Mouse (Mus musculus) embryo, embryonic 11 days (tissue): ENCODE data around the gene Cdcp2.

ENCODE experiments used
- DNase-seq: peaks from one replicate; pipeline ENCODE4 v3.0.0-alpha.2; 2015

Cdcp2 gene

GRCm38 (mm10) chr4:107096841-107097373 is at the start of gene Cdcp2:
TSS of gene Cdcp2 (plus strand) at chr4:107096891.
- DNase-seq, result peak; percentile 39

DNA sequence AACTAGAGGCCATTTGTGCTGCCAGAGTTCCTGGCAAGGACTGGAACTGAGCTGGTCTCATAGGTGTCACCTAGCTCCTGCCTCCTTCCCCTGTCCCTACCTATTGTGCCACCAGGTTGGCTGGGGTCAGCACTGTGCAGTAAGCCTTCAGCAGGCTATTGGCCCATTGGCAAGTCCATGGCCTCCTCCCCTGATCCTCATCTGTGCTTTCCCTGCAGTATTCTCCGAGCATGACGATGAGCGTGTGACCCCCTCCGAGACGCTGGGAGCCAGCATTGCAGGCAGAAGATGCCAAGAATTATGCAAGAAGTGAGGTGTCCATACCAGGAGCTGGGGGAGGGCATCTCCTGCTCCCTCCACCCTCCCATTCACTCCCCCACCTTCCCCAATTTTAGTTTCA is 48.9 kb upstream of the Cdcp2 start:
- no peak for DNase-seq

DNA sequence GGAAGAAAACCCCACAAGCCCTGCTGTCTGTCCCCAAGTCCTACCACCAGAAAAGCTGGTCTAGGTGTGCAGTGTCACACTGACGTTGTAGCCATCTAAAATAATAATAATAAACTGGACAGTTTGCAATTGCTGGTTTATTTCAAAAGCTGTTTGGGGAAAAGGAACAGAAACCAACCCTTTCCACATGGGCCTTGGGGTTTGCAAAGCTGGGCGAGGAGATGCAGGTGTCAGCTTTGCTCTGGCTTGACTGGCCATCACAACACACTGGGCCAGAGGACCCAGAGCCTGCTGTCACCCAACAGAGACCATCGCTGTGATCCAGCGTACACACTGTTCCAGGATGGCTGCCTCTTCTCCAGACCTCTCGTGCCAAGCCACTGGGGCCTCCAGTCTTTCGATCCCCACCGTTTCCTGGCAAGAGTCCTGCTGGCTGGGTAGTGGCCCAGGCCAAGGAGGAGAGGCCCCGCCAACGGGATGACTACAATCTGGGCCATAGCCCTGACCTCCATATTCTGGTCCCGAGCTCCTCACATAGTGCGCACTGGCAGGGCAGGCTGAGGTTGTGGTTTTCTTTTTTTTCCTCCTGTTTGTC is 48.0 kb upstream of the Cdcp2 start:
- DNase-seq, result no peak

DNA sequence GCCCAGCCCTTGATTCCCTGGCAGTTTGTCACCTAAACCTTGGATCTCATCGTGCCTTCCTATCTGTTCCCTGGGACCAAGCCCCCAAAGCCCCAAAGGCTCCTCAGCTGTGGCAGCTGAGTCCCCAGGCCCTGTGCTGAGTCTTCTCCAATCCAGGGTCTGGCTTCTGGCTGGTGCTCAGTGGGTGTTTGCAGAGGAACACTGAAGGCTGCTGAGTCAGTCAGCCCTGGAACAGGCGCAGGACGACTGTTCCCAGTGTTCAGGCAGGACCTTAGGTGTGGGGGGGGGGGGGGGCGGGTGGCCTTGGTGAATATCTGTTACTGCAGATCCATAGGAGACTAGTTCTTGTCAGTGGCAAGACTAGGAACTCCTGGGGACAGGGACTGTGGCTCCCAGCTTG is 44.8 kb upstream of the Cdcp2 start:
- no peak for DNase-seq

DNA sequence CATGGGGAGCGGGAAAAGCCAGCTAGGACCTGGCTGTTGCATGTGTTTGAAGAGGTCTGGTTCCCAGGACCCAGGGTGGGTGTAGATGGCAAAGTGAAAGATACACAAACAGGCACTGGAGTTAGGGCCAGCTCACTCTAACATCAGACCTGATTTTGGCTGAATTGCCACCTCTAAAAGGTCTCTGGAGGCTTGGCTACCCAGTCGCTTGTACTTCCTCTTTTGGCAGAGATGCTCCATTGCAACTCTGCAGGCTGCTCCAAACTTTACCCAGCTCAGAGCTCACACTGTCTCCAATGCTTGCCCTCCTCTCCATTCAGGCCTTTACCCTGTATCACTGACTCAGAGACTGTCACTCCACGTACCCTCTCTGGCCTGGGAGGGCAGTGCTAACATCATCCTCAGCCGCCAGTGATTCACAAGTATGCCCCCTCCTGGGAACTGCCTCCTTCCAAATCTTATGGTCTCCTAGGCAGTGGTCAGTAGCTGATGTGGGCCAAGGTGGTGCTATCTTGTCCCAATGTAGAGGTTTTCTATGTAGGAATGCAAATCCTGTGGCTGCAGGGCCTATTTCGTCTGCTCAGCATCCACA is 43.6 kb upstream of the Cdcp2 start:
- DNase-seq, result no peak

- DNase-seq, result no peak
Observed at GRCm38 (mm10) chr4:107056088-107056487, 40.6 kb upstream of the Cdcp2 start.

GRCm38 (mm10) chr4:107058346-107058745 is 38.3 kb upstream of the Cdcp2 start:
- no peak for DNase-seq

DNA sequence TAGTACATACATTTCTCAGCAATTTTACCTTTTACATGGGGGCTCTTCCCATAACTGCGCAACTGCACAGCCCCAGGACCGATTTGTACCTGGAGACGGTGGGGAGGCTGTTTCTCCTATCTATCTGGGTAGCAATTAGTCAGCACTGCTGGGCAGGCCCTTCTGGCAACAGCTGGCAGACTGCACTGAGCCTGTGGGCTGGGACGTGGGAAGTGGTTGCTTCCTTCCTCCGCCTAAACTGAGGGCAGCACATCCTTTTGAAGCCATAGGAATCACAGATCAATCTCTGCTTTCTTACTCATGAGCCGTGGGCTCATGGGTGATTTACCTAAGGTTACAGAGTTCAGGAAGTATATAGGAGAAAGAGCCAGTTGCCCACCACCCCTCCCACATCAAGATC is 37.9 kb upstream of the Cdcp2 start:
- DNase-seq, result no peak

DNA sequence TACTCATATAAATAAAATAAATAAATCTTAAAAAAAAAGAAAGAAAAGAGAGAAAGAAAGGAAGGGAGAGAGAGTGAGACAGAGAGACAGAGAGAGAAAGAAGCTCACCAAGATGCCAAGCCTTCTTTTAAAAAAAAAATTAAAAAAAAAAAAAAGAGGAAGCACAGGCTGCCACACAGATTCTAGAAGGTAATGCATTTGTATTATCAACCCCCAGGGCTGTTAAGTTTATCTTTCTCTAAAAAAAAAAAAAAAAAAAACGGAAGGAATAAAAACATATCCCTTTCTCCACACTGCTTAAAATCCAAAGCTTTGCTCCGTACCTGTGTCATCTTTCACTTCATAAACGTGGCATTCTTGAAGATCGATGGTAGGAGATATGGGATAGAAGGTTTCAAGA is 35.1 kb upstream of the Cdcp2 start:
- no peak for DNase-seq

GRCm38 (mm10) chr4:107063214-107063613 is 33.5 kb upstream of the Cdcp2 start:
- no peak for DNase-seq

- no peak for DNase-seq
Observed at GRCm38 (mm10) chr4:107064394-107065098, 32.1 kb upstream of the Cdcp2 start.

DNA sequence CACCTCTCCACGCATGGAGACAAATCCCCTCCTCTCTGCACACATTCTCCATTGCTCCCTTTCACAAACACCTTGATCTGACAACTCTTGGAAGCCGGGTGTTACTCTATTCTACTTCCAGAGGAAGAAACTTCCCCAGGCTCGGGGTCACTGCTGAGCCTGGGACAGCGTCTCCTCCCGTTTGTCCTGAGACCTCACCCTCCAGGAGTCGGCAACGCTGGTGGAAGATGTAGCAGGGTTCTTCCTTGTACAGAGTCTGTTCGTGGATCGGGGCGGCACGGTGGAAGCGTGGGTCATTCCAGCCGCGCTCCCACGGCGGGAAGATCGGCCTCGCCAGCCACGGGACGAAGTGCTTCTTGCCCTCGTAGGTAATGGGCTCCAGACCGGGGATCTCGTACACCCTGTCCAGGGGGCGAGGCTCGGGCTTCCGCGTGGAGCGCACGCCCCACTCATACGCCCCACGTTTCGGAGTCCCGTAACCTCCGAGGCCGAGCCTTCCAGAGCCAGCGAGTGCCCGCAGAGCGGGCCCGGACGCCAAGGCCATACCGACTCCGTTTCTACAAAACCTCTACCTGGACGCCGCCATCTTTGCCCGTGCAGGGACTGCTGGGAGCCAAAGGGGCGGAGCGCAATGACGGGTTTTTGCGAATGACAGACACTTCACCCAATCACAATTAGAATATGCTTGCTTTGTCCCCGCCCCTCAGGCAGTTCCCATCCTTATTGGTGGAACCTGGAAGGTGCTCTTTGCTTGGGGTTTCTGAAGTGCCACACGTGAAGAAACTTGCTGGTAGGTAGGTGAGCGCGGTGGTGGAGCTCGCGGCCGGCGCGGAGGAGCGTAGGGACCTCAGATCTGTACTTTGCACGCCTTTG is 30.2 kb upstream of the Cdcp2 start, which contains the start of the genes Mrpl37 and Cyb5rl:
Mrpl37 (minus strand) TSS at position 617 of the 873 bp plus-strand sequence.
Cyb5rl (plus strand) TSS at position 737 of the 873 bp plus-strand sequence.
- peak; percentile 97 for DNase-seq

- DNase-seq, result peak; percentile 52
Observed at GRCm38 (mm10) chr4:107067151-107067840, 29.4 kb upstream of the Cdcp2 start.

- no peak for DNase-seq
Observed at GRCm38 (mm10) chr4:107072343-107072742, 24.3 kb upstream of the Cdcp2 start.

GRCm38 (mm10) chr4:107075456-107075855 is 21.2 kb upstream of the Cdcp2 start:
- DNase-seq, result no peak

DNA sequence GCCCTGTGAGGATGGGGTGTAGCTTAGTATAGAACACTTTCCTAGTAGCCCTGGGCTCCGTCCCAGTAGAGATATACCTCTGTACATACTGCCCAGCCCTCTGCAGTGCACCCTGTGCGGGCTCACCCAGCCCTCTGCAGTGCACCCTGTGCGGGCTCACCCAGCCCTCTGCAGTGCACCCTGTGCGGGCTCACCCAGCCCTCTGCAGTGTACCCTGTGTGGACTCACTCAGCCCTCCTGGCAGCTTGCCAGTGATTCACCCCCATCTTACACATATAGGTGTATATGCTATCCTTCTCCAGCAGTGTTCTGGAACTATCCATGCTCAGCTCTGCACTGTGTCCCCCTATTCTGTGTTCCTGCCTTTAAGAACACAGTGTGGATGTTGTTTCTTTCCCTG is 17.8 kb upstream of the Cdcp2 start:
- no peak for DNase-seq

- no peak for DNase-seq
Observed at GRCm38 (mm10) chr4:107079716-107080115, 17.0 kb upstream of the Cdcp2 start.

- no peak for DNase-seq
Observed at GRCm38 (mm10) chr4:107082185-107082584, 14.5 kb upstream of the Cdcp2 start.

GRCm38 (mm10) chr4:107083126-107083525 is 13.6 kb upstream of the Cdcp2 start:
- no peak for DNase-seq

- no peak for DNase-seq
Observed at GRCm38 (mm10) chr4:107084343-107084742, 12.3 kb upstream of the Cdcp2 start.

DNA sequence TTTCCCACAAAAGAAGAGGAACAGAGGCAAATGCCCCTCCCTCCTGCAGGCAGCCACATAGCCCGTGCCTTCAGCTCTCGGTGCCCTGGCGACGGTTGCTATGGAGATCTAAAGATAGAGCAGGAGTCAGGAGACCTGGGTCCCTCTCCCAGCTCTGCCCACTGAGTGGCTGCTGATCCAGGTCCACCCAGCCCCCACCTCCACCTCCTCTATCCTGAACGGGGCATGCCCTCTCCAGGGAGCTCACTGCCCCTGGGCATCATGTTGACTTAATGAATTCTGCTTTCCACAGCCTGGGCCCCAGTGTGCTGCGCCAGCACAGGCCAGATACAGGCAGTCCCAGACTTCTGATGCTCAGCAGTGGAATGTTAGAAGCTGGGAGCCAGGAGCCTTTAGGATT is 11.8 kb upstream of the Cdcp2 start:
- DNase-seq, result peak; percentile 86

- DNase-seq, result no peak
Observed at GRCm38 (mm10) chr4:107091696-107092095, 5.0 kb upstream of the Cdcp2 start.
